Mouse (Mus musculus): ENCODE data around the gene Rabl3. TPM values are rescaled to one million over a fixed set of nuclear protein-coding genes. Genes with fewer than 3 reads are reported as not detected.

Gene Rabl3
- polyA plus RNA-seq, 1 experiment = 3.4 TPM

DNA sequence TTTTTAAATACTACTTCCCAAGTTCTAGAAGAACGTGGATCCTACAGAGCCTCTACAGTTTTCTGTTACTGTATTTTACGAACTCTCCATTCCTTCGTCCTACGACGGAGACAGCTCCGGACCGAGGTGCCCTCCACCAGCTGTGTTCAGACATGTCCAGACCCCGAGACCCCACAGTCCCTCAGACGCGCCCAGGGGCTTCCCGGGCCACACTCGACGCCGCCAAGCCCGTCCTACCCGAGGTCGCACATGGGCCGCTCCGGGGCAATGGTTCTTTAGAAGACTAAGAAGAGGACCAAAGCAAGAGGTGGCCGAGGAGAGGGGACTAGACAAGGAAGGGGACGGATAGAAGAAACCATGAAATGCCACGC lies 460 bp upstream of the Rabl3 start:
- no peak for DNase-seq
- peak overlapping the region; percentile 77 for H3K4me3 ChIP-seq (replicated peaks; ENCODE audit: extremely low read depth, low read depth, low read length)
- WGBS = under 1% methylated on average over 22 of the region's 22 CpGs
- H3K4me1 ChIP-seq (ENCODE audit: control insufficient read depth, insufficient read depth, low read length) = no peaks in the 10 kb centered on the region
- TF ChIP-seq POLR2A (IDR thresholded peaks at IDR 0.05; ENCODE audit: borderline replicate concordance, extremely low read depth, low read depth, low read length) = no peak
- TF ChIP-seq CTCF (IDR thresholded peaks at IDR 0.05; ENCODE audit: insufficient read depth, low read length) = no peak

DNA sequence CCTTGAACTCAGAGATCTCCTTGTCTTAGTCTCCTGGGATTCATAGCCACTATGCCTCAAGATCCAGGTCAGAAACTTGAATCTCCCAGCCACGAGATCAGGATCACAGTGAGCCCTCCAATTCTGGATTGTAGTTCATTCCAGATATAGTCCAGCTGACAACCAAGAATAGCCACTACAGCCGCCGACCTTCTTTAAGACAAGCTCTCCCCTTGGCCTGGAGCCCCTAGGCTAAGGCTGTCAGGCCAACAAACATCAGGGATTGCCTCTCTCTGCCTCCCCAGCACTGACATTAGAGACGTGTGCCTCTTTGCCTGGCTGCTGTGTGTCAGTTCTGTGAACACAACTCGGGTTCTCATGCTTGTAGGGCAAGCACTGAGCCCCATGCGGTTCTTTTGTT lies 1.1 kb downstream of the Rabl3 start:
- DNase-seq = no peak
- no peak overlapping the region for H3K4me3 ChIP-seq (replicated peaks; ENCODE audit: extremely low read depth, low read depth, low read length)
- TF ChIP-seq POLR2A (IDR thresholded peaks at IDR 0.05; ENCODE audit: borderline replicate concordance, extremely low read depth, low read depth, low read length) (no peak), CTCF (IDR thresholded peaks at IDR 0.05; ENCODE audit: insufficient read depth, low read length) (no peak)
- 76% methylated on average over 6 of the region's 6 CpGs for WGBS
- no peaks in the 10 kb centered on the region for H3K4me1 ChIP-seq (ENCODE audit: control insufficient read depth, insufficient read depth, low read length)

- TF ChIP-seq POLR2A (IDR thresholded peaks at IDR 0.05; ENCODE audit: borderline replicate concordance, extremely low read depth, low read depth, low read length) (no peak), CTCF (IDR thresholded peaks at IDR 0.05; ENCODE audit: insufficient read depth, low read length) (no peak)
- WGBS = 69% methylated on average over 5 of the region's 5 CpGs
- H3K4me3 ChIP-seq (replicated peaks; ENCODE audit: extremely low read depth, low read depth, low read length) = no peak overlapping the region
- H3K4me1 ChIP-seq (ENCODE audit: control insufficient read depth, insufficient read depth, low read length) = no peaks in the 10 kb centered on the region
- DNase-seq = no peak
Measured at GRCm38 (mm10) chr16:37546312-37546711, 6.6 kb downstream of the Rabl3 start.

DNA sequence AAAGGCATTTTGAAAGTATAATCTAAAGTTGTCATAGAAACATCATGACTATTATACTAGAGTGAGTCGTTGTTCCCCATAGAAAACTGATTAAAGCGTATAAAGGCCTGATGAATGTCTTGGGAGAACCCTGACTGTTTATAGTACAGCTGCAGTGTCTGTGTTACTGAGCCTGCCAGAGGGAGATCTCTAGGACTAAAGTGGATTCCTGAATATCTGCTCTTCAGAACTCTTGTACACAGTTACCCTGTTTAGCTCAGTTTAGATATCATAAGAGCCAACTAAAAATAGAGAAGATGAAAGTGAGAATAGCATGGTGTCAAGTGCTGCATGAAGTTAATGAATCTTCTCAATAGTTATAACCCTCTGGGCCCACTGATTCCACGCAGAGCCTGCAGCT lies 10.6 kb downstream of the Rabl3 start:
- DNase-seq = no peak
- WGBS = 69% methylated on average over 3 of the region's 3 CpGs
- no peak overlapping the region for H3K4me3 ChIP-seq (replicated peaks; ENCODE audit: extremely low read depth, low read depth, low read length)
- H3K4me1 ChIP-seq (ENCODE audit: control insufficient read depth, insufficient read depth, low read length) = no peaks in the 10 kb centered on the region
- TF ChIP-seq CTCF (IDR thresholded peaks at IDR 0.05; ENCODE audit: insufficient read depth, low read length) (no peak), POLR2A (IDR thresholded peaks at IDR 0.05; ENCODE audit: borderline replicate concordance, extremely low read depth, low read depth, low read length) (no peak)

DNA sequence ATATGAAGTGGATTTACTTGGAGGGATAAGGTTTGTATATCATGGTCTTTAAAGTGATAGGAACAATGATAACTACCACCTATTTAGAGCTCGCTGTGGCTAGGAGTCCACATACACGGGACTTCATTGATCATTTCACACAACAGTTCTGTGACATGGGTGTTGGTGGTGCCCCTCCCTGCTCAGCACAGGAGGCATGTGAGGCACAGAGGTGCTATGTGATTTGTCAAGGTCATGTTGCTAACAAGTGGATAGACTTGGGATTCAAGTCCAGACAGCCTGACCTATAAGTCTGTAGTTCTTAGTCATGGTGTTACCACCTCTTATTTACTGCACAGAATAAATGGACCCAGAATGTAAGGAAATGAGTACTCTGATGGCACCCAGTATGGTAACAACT lies 11.3 kb downstream of the Rabl3 start:
- no peak for TF ChIP-seq CTCF (IDR thresholded peaks at IDR 0.05; ENCODE audit: insufficient read depth, low read length)
- TF ChIP-seq POLR2A (IDR thresholded peaks at IDR 0.05; ENCODE audit: borderline replicate concordance, extremely low read depth, low read depth, low read length) = no peak
- Histone ChIP-seq H3K4me1 (ENCODE audit: control insufficient read depth, insufficient read depth, low read length) (no peaks in the 10 kb centered on the region), H3K4me3 (replicated peaks; ENCODE audit: extremely low read depth, low read depth, low read length) (no peak overlapping the region)
- no peak for DNase-seq
- whole genome bisulfite sequencing = 88% methylated on average over 2 of the region's 2 CpGs

DNA sequence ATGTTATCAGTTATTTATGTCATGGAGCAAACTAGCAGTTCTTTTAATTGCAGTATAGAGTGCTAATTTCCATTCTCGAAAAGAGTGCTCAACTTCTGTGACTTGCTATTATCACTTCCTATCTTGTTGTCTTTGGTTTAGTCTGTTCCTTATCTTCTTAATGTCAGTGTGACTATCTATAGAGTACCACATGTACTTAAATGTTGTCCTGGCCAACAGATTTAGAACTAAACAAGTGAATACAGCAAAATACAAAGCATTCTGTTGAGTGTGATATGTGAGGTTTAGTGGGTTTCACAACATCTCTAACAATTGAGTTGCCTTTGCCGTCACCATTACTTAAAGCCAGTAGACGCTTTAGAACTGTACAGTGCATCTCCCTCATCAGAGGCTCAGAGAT lies 13.1 kb downstream of the Rabl3 start:
- Histone ChIP-seq H3K4me1 (ENCODE audit: control insufficient read depth, insufficient read depth, low read length) (no peaks in the 10 kb centered on the region), H3K4me3 (replicated peaks; ENCODE audit: extremely low read depth, low read depth, low read length) (no peak overlapping the region)
- 91% methylated on average over 3 of the region's 3 CpGs for WGBS
- TF ChIP-seq POLR2A (IDR thresholded peaks at IDR 0.05; ENCODE audit: borderline replicate concordance, extremely low read depth, low read depth, low read length) (no peak), CTCF (IDR thresholded peaks at IDR 0.05; ENCODE audit: insufficient read depth, low read length) (no peak)
- DNase-seq = no peak

- no peaks in the 10 kb centered on the region for H3K4me1 ChIP-seq (ENCODE audit: control insufficient read depth, insufficient read depth, low read length)
- no peak for DNase-seq
- H3K4me3 ChIP-seq (replicated peaks; ENCODE audit: extremely low read depth, low read depth, low read length) = no peak overlapping the region
- no peak for TF ChIP-seq POLR2A (IDR thresholded peaks at IDR 0.05; ENCODE audit: borderline replicate concordance, extremely low read depth, low read depth, low read length)
- no peak for TF ChIP-seq CTCF (IDR thresholded peaks at IDR 0.05; ENCODE audit: insufficient read depth, low read length)
- WGBS = 92% methylated on average over 6 of the region's 6 CpGs
Measured at GRCm38 (mm10) chr16:37562414-37562813, 22.7 kb downstream of the Rabl3 start.

- Histone ChIP-seq H3K4me3 (replicated peaks; ENCODE audit: extremely low read depth, low read depth, low read length) (no peak overlapping the region), H3K4me1 (ENCODE audit: control insufficient read depth, insufficient read depth, low read length) (no peaks in the 10 kb centered on the region)
- no peak for DNase-seq
- WGBS = 95% methylated on average over 5 of the region's 5 CpGs
- TF ChIP-seq CTCF (IDR thresholded peaks at IDR 0.05; ENCODE audit: insufficient read depth, low read length) (no peak), POLR2A (IDR thresholded peaks at IDR 0.05; ENCODE audit: borderline replicate concordance, extremely low read depth, low read depth, low read length) (no peak)
Measured at GRCm38 (mm10) chr16:37562961-37563360, 23.3 kb downstream of the Rabl3 start.

DNA sequence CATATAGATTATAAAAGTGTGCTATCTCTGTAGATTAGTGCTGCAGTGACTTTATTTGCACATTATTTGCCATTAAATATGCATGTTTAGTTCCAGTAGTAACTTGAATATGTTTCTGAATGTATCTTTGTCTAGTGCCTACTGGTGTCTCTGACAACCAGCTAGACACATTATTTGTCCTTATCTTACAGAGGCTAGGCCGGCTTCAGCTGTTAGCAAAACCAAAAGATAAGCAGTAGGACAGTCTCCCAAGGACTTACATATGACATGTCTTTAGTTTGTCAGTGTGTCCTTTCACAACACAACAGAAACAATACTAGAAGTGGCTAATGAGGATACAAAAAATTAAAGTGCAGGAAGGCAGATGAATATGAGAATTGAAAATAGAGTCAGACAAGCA lies 25.4 kb downstream of the Rabl3 start:
- no peak for DNase-seq
- TF ChIP-seq CTCF (IDR thresholded peaks at IDR 0.05; ENCODE audit: insufficient read depth, low read length) = no peak
- TF ChIP-seq POLR2A (IDR thresholded peaks at IDR 0.05; ENCODE audit: borderline replicate concordance, extremely low read depth, low read depth, low read length) = no peak
- Histone ChIP-seq H3K4me1 (ENCODE audit: control insufficient read depth, insufficient read depth, low read length) (no peaks in the 10 kb centered on the region), H3K4me3 (replicated peaks; ENCODE audit: extremely low read depth, low read depth, low read length) (no peak overlapping the region)
- 75% methylated on average over 1 of the region's 1 CpGs for WGBS

GRCm38 (mm10) chr16:37566107-37566506 lies 26.4 kb downstream of the Rabl3 start:
- Histone ChIP-seq H3K4me1 (ENCODE audit: control insufficient read depth, insufficient read depth, low read length) (no peaks in the 10 kb centered on the region), H3K4me3 (replicated peaks; ENCODE audit: extremely low read depth, low read depth, low read length) (no peak overlapping the region)
- no peak for DNase-seq
- no peak for TF ChIP-seq POLR2A (IDR thresholded peaks at IDR 0.05; ENCODE audit: borderline replicate concordance, extremely low read depth, low read depth, low read length)
- no peak for TF ChIP-seq CTCF (IDR thresholded peaks at IDR 0.05; ENCODE audit: insufficient read depth, low read length)
- WGBS = 73% methylated on average over 6 of the region's 6 CpGs
